Mouse (Mus musculus) intestine, embryonic 14.5 days (tissue): Measurements from ENCODE around the gene Cntnap5a. TPM values are rescaled to one million over a fixed set of nuclear protein-coding genes. Genes with fewer than 3 reads are reported as not detected.

Experiments used
- ATAC-seq: fragments of 200-750 bp; cut with Nextera tagmentation; replicated peaks from 2 replicates; pipeline ENCODE4 v1.8.0; 2017; ENCODE audit warnings: low read depth, moderate number of reproducible peaks, moderate TSS enrichment, moderate library complexity; ENCODE audit not compliant: low FRiP score, low TSS enrichment
- DNase-seq: peaks from one replicate; pipeline ENCODE4 v3.0.0-alpha.2; 2018; ENCODE audit warnings: low spot score
- H3K27ac ChIP-seq: fragments of 300-500 bp; sonication (generic); 2 replicates; pipeline ENCODE4 v1.5.1; 2014; ENCODE audit warnings: low read depth, mild to moderate bottlenecking, control low read depth
- H3K27me3 ChIP-seq: fragments of 300-500 bp; sonication (generic); replicated peaks from 2 replicates; pipeline ENCODE4 v1.6.1; 2014; ENCODE audit warnings: low read length, control low read depth; ENCODE audit not compliant: control insufficient read depth, insufficient read depth
- H3K36me3 ChIP-seq: fragments of 300-500 bp; sonication (generic); 2 replicates; pipeline ENCODE4 v1.6.1; 2014; ENCODE audit warnings: low read length, control low read depth; ENCODE audit not compliant: control insufficient read depth, insufficient read depth
- H3K4me1 ChIP-seq: fragments of 300-500 bp; sonication (generic); replicated peaks from 2 replicates; pipeline ENCODE4 v1.6.1; 2014; ENCODE audit warnings: low read length, control low read depth, mixed read lengths; ENCODE audit not compliant: control insufficient read depth, insufficient read depth
- H3K4me2 ChIP-seq: fragments of 300-500 bp; sonication (generic); 2 replicates; pipeline ENCODE4 v1.6.1; 2014; ENCODE audit warnings: low read length
- H3K4me3 ChIP-seq: fragments of 300-500 bp; sonication (generic); 2 replicates; pipeline ENCODE4 v1.5.1; 2014; ENCODE audit warnings: low read depth, low read length, control low read depth, mixed read lengths
- H3K9ac ChIP-seq: fragments of 300-500 bp; sonication (generic); 2 replicates; pipeline ENCODE4 v1.6.1; 2014; ENCODE audit warnings: mild to moderate bottlenecking, low read length
- H3K9me3 ChIP-seq: fragments of 300-500 bp; sonication (generic); 2 replicates; pipeline ENCODE4 v1.6.1; 2016; ENCODE audit warnings: low read length, control low read depth; ENCODE audit not compliant: control insufficient read depth
- WGBS: fragments of 180-500 bp; shearing (Covaris S2); extraction: QIAGEN DNeasy Blood & Tissue Kit; methylation state at CpG from one replicate; pipeline ENCODE4 v1.1.7; 2014; 5-methylcytosine and 5-hydroxymethylcytosine counted together
- polyA plus RNA-seq: library from polyadenylated mRNA; unstranded; fragments of >200 nt; fragmentation: Nextera tagmentation; extraction: Ambion mirVana; gene quantifications from 2 replicates; pipeline ENCODE4 v1.2.1, GENCODE M21; 2014

Cntnap5a gene
- polyA plus RNA-seq, 1 experiment from 2014 or later, result 0.08 TPM

- DNase-seq, result no peak
- Histone ChIP-seq H3K27me3 (no peaks in the 10 kb centered on the region), H3K9ac (no peak overlapping the region), H3K27ac (no peak overlapping the region), H3K36me3 (no peaks in the 10 kb centered on the region), H3K4me3 (no peak overlapping the region), H3K9me3 (no peaks in the 10 kb centered on the region), H3K4me1 (no peaks in the 10 kb centered on the region), H3K4me2 (no peak overlapping the region)
- ATAC-seq, result no peak
- 75% methylated on average over 1 of the region's 1 CpGs for WGBS
Measured at GRCm38 (mm10) chr1:115990204-115990603, 305.6 kb downstream of the Cntnap5a start.

DNA sequence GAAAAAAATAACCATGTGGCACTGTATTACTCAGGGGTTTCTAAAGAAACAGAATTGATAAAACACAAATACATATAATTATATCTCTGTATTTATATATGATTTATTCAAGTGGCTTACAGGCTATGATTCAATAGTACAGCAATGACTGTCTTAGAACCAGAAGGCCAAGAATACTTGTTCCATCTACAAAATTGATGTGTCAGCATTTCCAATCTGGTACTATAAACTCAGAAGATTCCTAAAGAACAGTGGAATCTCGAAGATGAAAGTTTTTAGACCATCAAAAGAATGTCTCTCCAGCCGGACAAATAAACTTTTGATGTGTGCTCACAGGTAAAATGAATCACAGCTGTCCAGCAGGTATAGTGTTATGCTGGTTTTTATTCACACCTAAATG is 331.2 kb downstream of the Cntnap5a start:
- ATAC-seq, result no peak
- Histone ChIP-seq H3K9me3 (no peaks in the 10 kb centered on the region), H3K27me3 (no peaks in the 10 kb centered on the region), H3K4me2 (no peak overlapping the region), H3K9ac (no peak overlapping the region), H3K27ac (no peak overlapping the region), H3K4me1 (no peaks in the 10 kb centered on the region), H3K4me3 (no peak overlapping the region), H3K36me3 (no peaks in the 10 kb centered on the region)
- 74% methylated on average over 2 of the region's 2 CpGs for WGBS
- no peak for DNase-seq

DNA sequence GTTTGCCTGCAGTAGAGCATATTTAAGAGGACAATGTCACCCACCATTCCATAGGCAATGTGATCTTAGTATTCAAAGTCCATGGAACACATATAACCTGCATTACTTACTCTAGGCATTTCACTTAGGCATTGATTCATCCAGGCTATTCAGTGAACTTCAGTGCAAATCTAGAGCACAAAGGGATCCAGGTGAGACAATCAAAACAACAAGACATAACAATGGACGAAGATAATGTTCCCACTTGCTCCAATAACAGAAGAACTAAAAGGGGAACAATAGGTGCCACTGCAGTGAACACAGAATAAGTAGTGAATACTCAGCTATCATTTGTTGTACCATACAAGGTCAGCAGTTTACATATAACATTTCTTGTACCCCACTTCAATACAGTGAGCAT is 345.1 kb downstream of the Cntnap5a start:
- DNase-seq, result no peak
- ATAC-seq, result no peak
- Histone ChIP-seq H3K9me3 (no peaks in the 10 kb centered on the region), H3K9ac (no peak overlapping the region), H3K4me3 (no peak overlapping the region), H3K4me1 (no peaks in the 10 kb centered on the region), H3K36me3 (no peaks in the 10 kb centered on the region), H3K27ac (no peak overlapping the region), H3K4me2 (no peak overlapping the region), H3K27me3 (no peaks in the 10 kb centered on the region)
- WGBS, result 73% methylated on average over 1 of the region's 1 CpGs

GRCm38 (mm10) chr1:116035897-116036296 is 351.3 kb downstream of the Cntnap5a start:
- ATAC-seq, result no peak
- H3K4me1 ChIP-seq, result no peaks in the 10 kb centered on the region
- H3K36me3 ChIP-seq, result no peaks in the 10 kb centered on the region
- no peak overlapping the region for H3K4me3 ChIP-seq
- H3K27me3 ChIP-seq, result no peaks in the 10 kb centered on the region
- no peak overlapping the region for H3K27ac ChIP-seq
- 73% methylated on average over 1 of the region's 1 CpGs for WGBS
- H3K9me3 ChIP-seq, result no peaks in the 10 kb centered on the region
- no peak overlapping the region for H3K9ac ChIP-seq
- H3K4me2 ChIP-seq, result no peak overlapping the region
- no peak for DNase-seq

DNA sequence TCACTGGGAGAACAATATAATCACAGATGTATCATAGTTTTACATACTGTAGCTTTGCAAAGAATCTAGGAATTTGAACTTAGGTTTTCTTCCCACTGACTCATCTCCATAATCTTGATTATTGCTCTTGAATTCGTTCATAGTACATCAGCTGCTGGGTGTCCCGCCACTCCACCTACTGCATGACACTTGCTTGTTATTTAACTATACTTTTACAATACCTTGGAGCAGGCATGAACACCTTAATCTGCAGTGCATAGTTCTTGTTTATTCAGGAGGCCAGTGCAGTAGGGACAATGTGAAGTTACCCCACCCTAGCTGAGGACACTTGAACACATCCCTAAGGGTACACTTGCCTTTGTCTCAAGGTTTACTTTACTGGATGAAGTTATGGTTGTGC is 352.3 kb downstream of the Cntnap5a start:
- H3K9ac ChIP-seq, result no peak overlapping the region
- H3K4me1 ChIP-seq, result no peaks in the 10 kb centered on the region
- WGBS, result 82% methylated on average over 2 of the region's 2 CpGs
- DNase-seq (no peak), ATAC-seq (no peak)
- H3K36me3 ChIP-seq, result no peaks in the 10 kb centered on the region
- H3K27ac ChIP-seq, result no peak overlapping the region
- H3K9me3 ChIP-seq, result no peaks in the 10 kb centered on the region
- H3K27me3 ChIP-seq, result no peaks in the 10 kb centered on the region
- H3K4me2 ChIP-seq, result no peak overlapping the region
- no peak overlapping the region for H3K4me3 ChIP-seq

GRCm38 (mm10) chr1:116044083-116044482 is 359.5 kb downstream of the Cntnap5a start:
- no peaks in the 10 kb centered on the region for H3K4me1 ChIP-seq
- no peak overlapping the region for H3K27ac ChIP-seq
- no peaks in the 10 kb centered on the region for H3K9me3 ChIP-seq
- no peak overlapping the region for H3K9ac ChIP-seq
- DNase-seq (no peak), ATAC-seq (0 out of 2 replicates have a peak, but pooled peaks have one; percentile 32)
- 38% methylated on average over 1 of the region's 1 CpGs for WGBS
- H3K4me3 ChIP-seq, result no peak overlapping the region
- H3K36me3 ChIP-seq, result no peaks in the 10 kb centered on the region
- H3K4me2 ChIP-seq, result no peak overlapping the region
- H3K27me3 ChIP-seq, result no peaks in the 10 kb centered on the region

DNA sequence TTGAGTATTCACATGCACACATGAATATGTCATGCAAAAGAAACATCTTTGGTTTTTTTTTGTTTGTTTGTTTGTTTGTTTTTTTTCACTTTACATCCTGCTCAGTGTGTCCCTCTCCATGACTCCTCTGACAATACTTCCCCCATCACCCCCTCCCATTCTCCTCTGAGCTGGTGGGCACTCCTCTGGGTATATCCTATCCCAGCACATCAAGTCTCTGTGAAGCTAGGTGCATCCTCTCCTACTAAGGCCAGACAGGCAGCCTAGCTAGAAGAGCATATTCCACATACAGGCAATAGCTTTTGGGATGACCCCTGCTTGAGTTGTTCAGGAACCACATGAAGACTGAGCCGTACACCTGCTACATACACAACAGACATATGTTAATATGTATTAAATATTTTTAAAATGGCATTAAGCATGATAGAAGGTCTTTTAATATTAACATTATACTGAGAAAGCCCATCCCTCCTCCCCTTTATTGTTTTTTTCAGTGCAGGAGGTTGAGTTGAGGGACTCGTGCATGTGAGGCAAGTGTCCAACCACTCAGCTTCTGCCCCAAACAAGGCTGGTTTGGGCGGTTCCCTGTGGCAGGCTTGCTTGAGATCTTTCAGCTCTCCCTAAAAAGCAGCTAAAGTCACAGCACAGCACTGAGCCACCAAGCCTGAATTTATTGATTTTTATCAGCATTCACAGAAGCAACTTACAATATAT is 422.6 kb downstream of the Cntnap5a start:
- Histone ChIP-seq H3K36me3 (no peaks in the 10 kb centered on the region), H3K9ac (no peak overlapping the region), H3K27ac (no peak overlapping the region), H3K9me3 (no peaks in the 10 kb centered on the region), H3K4me1 (no peaks in the 10 kb centered on the region), H3K27me3 (no peaks in the 10 kb centered on the region), H3K4me2 (no peak overlapping the region), H3K4me3 (no peak overlapping the region)
- DNase-seq (no peak), ATAC-seq (no peak; the same call in 1 of the 2 replicates)
- 69% methylated on average over 3 of the region's 3 CpGs for WGBS

- no peaks in the 10 kb centered on the region for H3K9me3 ChIP-seq
- H3K27ac ChIP-seq, result no peak overlapping the region
- ATAC-seq, result no peak
- no peaks in the 10 kb centered on the region for H3K36me3 ChIP-seq
- no peak overlapping the region for H3K4me2 ChIP-seq
- no peaks in the 10 kb centered on the region for H3K27me3 ChIP-seq
- H3K4me3 ChIP-seq, result no peak overlapping the region
- no peak for DNase-seq
- no peak overlapping the region for H3K9ac ChIP-seq
- no peaks in the 10 kb centered on the region for H3K4me1 ChIP-seq
Measured at GRCm38 (mm10) chr1:116107724-116108058, 423.1 kb downstream of the Cntnap5a start.

DNA sequence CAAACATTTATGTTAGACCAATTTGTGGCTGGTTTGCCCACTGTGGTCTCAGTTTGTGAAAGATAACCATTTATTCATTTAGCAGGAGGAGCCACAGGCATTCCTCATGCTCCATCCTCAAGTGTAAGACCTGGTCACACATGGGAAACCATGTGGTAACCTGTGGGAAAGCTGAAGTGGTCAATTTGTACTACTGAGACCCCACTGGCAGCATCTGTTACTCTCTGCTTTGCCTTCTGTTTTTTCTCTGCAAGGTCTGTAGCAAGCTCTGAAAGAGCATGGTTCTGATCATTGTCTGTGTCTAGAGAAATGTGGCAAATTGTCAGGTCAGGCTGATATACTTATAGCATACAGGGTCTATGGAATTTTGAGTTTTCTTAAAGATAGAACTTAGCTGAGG is 423.8 kb downstream of the Cntnap5a start:
- Histone ChIP-seq H3K4me2 (no peak overlapping the region), H3K4me1 (no peaks in the 10 kb centered on the region), H3K9me3 (no peaks in the 10 kb centered on the region), H3K4me3 (no peak overlapping the region), H3K36me3 (no peaks in the 10 kb centered on the region), H3K27ac (no peak overlapping the region), H3K9ac (no peak overlapping the region), H3K27me3 (no peaks in the 10 kb centered on the region)
- ATAC-seq (no peak), DNase-seq (no peak)
